ENCODE assay signal across 13 mouse cellular contexts in the genomic region with DNA sequence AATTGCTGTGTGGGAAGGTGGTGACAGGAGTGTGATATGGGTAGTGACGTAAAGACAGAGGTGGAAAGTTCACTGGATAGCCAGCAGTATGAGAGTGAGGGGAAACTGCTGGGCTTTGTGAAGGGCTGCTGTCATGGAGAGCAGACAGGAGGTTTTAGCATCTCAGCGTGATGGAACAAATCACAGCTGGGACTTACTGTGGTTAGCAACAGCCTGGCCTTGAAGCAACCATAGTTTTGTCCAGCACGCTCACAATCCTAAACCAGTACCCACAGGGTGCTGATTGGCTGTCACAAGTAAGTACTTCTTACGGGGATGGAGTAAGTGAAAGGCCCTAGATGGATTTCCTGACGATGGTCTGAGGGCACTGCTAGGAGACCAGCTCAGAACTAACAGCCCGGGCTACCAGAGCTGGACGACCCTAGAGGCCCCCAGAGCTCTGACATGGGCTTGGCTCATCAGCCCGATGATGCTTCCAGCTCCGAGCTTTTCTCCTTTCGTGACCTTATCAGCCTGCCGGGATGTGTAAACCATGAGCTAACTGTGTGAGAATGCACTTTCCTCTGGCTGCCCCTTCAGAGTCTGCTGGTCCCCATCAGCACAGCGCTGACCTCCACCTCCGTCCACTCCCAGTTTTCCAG. TPM values are rescaled to one million over a fixed set of nuclear protein-coding genes. Genes with fewer than 3 reads are reported as not detected.
DNase-seq lines count a peak whose midpoint lies in the region.
"Had no signal": no experiment of that assay in that cellular context is flagged by ENCODE, and none has a peak within 500 bp of the region (broad histone marks: within the 10 kb centered on the region; RNA-seq: fewer than 3 reads in every experiment).

No protein-coding gene starts in this region.

- H3K4me1 ChIP-seq in limb, embryonic 10.5 days = peaks cover 27% of the 10 kb centered on the region
- H3K4me1 ChIP-seq: neural tube, embryonic 12.5 days had no signal

- no peaks in the 10 kb centered on the region for H3K36me3 ChIP-seq in limb, embryonic 10.5 days
- H3K36me3 ChIP-seq: forebrain, embryonic 10.5 days; neural tube, embryonic 12.5 days had no signal

- DNase-seq in heart, adult 11 months = peak; percentile 97
- DNase-seq in heart, adult 8-10 months (ENCODE audit: low spot score) = no peak
- DNase-seq in urinary bladder, postnatal 25 days (ENCODE audit: low spot score) = peak; percentile 21
- no peak for DNase-seq in urinary bladder, adult 2 months (ENCODE audit: low spot score)
- DNase-seq in limb, embryonic 10.5 days (ENCODE audit: low spot score) = no peak
- DNase-seq in T-cell, adult 2 months (ENCODE audit: low spot score) = no peak
- DNase-seq in right cerebral cortex, postnatal 4 days = no peak
- DNase-seq in thymus, postnatal 25 days = no peak
- DNase-seq: gastrocnemius, postnatal 10 days; kidney, adult 9 months; liver had no signal

- no peaks in the 10 kb centered on the region for H3K9me3 ChIP-seq in limb, embryonic 10.5 days (replicated peaks)
- H3K9me3 ChIP-seq: forebrain, embryonic 10.5 days; neural tube, embryonic 12.5 days had no signal

- H3K27ac ChIP-seq in limb, embryonic 10.5 days = 0 out of 2 replicates have a peak overlapping the region, but pooled peaks have one; percentile 25
- H3K27ac ChIP-seq: forebrain, embryonic 10.5 days; neural tube, embryonic 12.5 days had no signal

- 57% methylated on average over 13 of the region's 13 CpGs for WGBS in limb, embryonic 10.5 days

- no peak overlapping the region for H3K4me3 ChIP-seq in limb, embryonic 10.5 days
- H3K4me3 ChIP-seq: forebrain, embryonic 10.5 days; neural tube, embryonic 12.5 days had no signal

- no peaks in the 10 kb centered on the region for H3K27me3 ChIP-seq in limb, embryonic 10.5 days (ENCODE audit: low read depth, poor library complexity, severe bottlenecking)
- H3K27me3 ChIP-seq: neural tube, embryonic 12.5 days had no signal

RNA-seq across cellular contexts. Expression of gene Spon2, which starts 16.3 kb away (rescaled TPM):
- 1 to 10 TPM; 1.0 to 3.4 (median 1.4) TPM for total RNA-seq in heart, adult 8-10 months (2022)
- 61.5 and 102 TPM in 2 replicates for polyA plus RNA-seq in urinary bladder, adult 2 months (2012; rRNA removed)
- polyA plus RNA-seq in limb, embryonic 10.5 days (2016; fragmentation: Nextera tagmentation; extraction: Ambion mirVana) = 2.8 TPM in 2 replicates

RNA-seq across cellular contexts. Expression of gene Ctbp1, which starts 40.3 kb away (rescaled TPM):
- 100 to 1,000 TPM; 213 to 238 (median 226) TPM for total RNA-seq in heart, adult 8-10 months (2022)
- polyA plus RNA-seq in urinary bladder, adult 2 months (2012; rRNA removed) = 148 and 156 TPM in 2 replicates
- polyA plus RNA-seq in limb, embryonic 10.5 days (2016; fragmentation: Nextera tagmentation; extraction: Ambion mirVana) = 440 and 473 TPM in 2 replicates

Comparison
In these comparisons a context has a peak if more than half of its experiments do, and no peak if none do; other contexts are left out.
1. DNase-seq: peak in heart, adult 11 months (single experiment) and urinary bladder, postnatal 25 days (single experiment); none in heart, adult 8-10 months (single experiment), urinary bladder, adult 2 months (single experiment), limb, embryonic 10.5 days (single experiment), T-cell, adult 2 months (single experiment), right cerebral cortex, postnatal 4 days (single experiment) and thymus, postnatal 25 days (single experiment).
2. RNA of gene Spon2, which starts 16.3 kb away (polyA plus RNA-seq): 61.5 to 102 TPM in urinary bladder, adult 2 months; 2.8 TPM in limb, embryonic 10.5 days; every median in the first group is over 10 times any median in the second.